Mouse (Mus musculus): ENCODE measurements around the gene Elmo3.
"Not testable (repeated sequence)": the region's sequence is repeated elsewhere in the genome, so short reads cannot be mapped to it uniquely, and the experiment has no call there.

Gene Elmo3

DNA sequence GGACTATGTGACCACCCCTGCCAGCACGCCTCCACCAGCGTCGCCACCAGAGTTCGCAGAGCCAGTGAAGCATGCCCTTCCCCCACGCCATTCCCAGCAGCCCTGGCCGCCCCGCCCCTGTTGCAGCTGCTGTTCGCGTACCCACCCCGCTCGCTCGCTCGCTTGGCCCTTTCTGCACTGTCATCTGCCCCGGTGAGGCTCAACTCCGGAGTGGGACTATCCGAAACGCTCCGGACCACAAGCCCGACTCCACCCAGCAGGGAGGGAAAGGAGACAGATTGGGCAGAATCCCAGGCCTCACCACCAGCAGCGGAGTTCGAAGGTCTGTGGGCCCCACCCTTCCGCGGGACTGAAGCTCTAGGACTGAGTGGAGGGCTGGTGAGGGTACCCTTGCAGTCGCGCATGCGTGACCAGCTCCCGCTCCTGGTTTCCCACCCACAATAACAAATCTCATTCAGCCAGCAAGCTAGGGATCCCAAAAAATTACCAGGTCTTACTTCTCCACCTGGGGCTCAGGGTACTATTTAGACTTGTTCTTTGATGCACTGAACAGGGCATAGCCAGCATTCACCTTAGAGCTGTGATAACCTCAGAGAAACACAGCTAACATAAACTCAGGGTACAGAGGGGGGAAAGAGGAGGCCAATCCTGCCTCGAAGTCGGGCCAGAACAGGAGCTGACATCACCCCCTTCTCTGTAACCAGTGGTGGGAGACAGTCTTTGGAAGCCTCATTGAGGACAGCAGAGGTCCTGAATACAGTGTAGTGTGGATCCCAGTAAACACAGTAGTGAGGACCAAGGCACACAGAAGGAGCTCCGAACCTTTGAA, 28.9 kb upstream of the Elmo3 start:
- no peak for DNase-seq (ENCODE audit: low read depth)

- no peak for DNase-seq (ENCODE audit: low read depth)
These were observed 26.5 kb upstream of the Elmo3 start for GRCm38 (mm10) chr8:105278911-105279334.

GRCm38 (mm10) chr8:105280567-105280966, 24.8 kb upstream of the Elmo3 start:
- DNase-seq (ENCODE audit: low read depth), result no peak

DNA sequence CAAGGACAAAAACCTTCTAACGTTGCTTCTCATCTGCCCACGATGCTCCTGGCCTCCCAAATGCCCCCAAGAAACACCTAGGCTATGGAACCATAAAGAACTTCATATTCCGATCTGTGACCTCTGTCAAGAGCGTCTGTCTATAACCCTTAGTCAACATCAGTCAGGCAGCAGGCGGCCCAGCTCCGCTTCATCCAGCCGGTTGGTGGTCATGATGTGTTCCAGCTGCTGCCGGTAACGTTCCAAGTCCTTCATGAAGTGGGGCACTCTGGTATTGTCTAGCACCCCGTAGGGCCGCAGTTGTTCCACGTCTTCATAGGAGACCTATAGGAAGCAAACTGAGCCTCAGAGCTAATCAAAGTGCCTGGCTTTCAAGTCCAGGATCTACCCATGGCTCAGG, 23.6 kb upstream of the Elmo3 start:
- no peak for DNase-seq (ENCODE audit: low read depth)

GRCm38 (mm10) chr8:105282239-105282638, 23.2 kb upstream of the Elmo3 start:
- DNase-seq (ENCODE audit: low read depth), result no peak

GRCm38 (mm10) chr8:105283074-105283473, 22.3 kb upstream of the Elmo3 start:
- no peak for DNase-seq (ENCODE audit: low read depth)

DNA sequence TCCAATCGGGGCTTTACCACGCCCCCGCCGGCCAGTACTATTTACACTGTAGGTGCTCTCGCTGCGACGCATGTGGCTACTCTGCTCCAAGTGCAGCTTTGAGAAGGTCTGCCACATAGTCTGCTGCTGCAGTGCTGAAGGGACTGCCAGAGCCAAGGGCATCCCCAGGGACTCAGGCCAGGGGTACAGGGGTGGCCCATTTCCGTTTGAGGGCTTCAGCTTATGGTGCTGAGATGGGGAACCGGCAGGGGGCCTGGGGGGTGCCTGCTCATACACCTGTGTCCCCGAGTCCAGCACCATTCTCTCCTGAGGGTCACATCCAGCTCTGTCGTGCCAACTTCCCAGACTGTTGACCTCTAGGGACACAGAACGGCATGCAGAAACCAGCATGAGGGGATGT, 19.9 kb upstream of the Elmo3 start:
- DNase-seq (ENCODE audit: low read depth), result no peak

DNA sequence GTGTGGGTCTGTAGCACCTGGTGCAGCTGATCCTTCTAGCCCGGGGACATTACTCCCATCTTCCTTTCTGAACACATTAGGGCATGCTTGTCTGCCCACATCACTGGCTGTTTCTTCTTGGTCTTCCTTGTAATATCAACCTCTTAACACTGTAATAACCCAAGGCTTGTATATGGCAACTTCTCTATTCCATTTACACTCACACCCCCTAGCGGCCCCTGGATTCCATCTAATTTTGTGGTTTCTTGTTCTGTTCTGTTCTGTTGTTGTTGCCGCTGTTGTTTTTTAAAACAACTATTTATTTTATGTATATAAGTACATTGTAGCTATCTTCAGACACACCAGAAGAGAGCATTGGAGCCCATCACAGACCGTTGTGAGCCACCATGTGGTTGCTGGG, 18.5 kb upstream of the Elmo3 start:
- DNase-seq (ENCODE audit: low read depth), result no peak

DNA sequence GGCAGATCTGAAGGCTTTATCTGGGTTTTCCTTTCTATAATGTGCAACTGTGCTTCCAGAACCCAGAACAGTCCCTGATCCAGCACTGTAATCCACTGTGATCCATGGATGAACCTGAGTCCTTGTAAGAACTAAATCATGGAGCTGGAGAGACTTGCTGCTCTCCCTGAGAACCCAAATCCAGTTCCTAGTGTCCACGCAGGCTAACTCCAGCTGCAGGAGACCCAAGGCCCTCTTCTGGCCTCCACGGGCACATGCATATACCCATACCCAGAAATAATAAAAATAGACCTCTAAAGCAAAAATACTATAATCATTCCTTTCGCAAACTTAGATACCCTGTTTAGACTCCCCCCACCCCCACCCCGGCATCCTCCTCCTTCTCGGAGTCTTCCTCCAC, 17.2 kb upstream of the Elmo3 start:
- no peak for DNase-seq (ENCODE audit: low read depth)

GRCm38 (mm10) chr8:105288958-105289732, 16.3 kb upstream of the Elmo3 start:
- DNase-seq (ENCODE audit: low read depth), result peak; percentile 96

- no peak for DNase-seq (ENCODE audit: low read depth)
These were observed 15.5 kb upstream of the Elmo3 start, which contains the start of gene 4931428F04Rik for GRCm38 (mm10) chr8:105289805-105290460. Gene 4931428F04Rik (minus strand): TSS chr8:105289864.

- DNase-seq (ENCODE audit: low read depth), result peak; percentile 97
These were observed 14.7 kb upstream of the Elmo3 start for GRCm38 (mm10) chr8:105290554-105291314.

GRCm38 (mm10) chr8:105291364-105291763, 14.0 kb upstream of the Elmo3 start:
- DNase-seq (ENCODE audit: low read depth), result not testable (repeated sequence)

GRCm38 (mm10) chr8:105291802-105292201, 13.6 kb upstream of the Elmo3 start:
- not testable (repeated sequence) for DNase-seq (ENCODE audit: low read depth)

- no peak for DNase-seq (ENCODE audit: low read depth)
These were observed 12.9 kb upstream of the Elmo3 start for GRCm38 (mm10) chr8:105292471-105292870.

DNA sequence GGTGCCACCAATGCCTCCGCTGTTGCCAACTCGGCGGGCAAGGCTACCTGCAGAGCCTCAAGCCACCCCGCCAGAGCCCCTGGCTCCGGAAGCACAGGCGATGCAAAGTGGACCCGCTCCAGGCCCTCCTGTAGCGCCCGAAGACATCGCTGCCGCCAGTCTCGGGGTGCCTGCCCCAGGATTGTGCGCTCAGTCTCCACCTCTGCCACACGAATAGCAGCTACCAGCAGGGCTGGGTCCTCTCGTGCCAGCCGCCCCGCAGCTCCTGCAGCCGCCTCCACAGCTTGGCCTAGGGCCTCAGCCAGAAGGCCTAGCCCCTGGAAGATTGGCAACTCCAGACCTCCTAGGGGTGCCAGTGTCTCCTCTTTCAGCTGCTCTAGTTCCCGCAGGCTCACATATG, 12.0 kb upstream of the Elmo3 start:
- no peak for DNase-seq (ENCODE audit: low read depth)

- no peak for DNase-seq (ENCODE audit: low read depth)
These were observed 10.6 kb upstream of the Elmo3 start for GRCm38 (mm10) chr8:105294776-105295175.

GRCm38 (mm10) chr8:105295256-105295655, 10.1 kb upstream of the Elmo3 start:
- no peak for DNase-seq (ENCODE audit: low read depth)

- no peak for DNase-seq (ENCODE audit: low read depth)
These were observed 9.4 kb upstream of the Elmo3 start, which contains the start of gene Exoc3l for GRCm38 (mm10) chr8:105295895-105296573. Gene Exoc3l (minus strand): TSS chr8:105296101.

DNA sequence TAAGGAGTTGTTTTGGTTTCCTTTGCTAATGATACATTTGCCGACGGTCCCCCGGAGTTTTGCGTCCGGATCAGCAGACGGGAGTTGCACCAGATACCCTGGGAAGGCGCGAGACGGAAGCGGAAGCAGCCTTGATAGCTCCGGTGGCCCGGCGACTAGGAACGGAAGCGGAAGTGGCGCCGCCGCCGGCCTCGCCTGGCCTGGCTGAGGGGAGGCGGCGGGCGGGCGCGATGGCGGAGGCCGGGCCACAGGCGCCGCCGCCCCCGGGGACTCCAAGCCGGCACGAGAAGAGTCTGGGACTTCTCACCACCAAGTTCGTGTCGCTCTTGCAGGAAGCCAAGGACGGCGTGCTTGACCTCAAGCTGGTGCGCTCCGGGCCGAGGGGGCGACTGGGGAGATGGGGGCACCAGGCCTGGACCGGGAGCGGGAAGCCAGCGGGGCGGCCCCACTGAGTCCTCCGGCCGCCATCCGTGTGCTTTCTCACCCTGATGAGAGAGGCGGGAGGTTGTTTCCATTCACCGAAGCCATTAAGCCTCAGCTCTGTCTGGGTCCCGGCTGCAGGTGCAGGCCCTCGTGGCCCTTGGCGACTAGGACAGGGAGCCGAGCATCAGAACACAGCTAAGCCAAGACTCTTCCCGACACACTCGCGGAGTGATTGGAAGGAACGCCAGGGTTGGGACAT, 7.7 kb upstream of the Elmo3 start, which contains the start of gene E2f4:
TSS of gene E2f4 (plus strand) at position 153 of the 682 bp plus-strand sequence.
- peak; percentile 86 for DNase-seq (ENCODE audit: low read depth)

Measured in c-Kit-positive CD71-negative TER-119-negative erythroid progenitor cells, embryonic 14.5 days (primary cell).